Mouse (Mus musculus): Measurements from ENCODE around the gene Isg20l2.

DNA sequence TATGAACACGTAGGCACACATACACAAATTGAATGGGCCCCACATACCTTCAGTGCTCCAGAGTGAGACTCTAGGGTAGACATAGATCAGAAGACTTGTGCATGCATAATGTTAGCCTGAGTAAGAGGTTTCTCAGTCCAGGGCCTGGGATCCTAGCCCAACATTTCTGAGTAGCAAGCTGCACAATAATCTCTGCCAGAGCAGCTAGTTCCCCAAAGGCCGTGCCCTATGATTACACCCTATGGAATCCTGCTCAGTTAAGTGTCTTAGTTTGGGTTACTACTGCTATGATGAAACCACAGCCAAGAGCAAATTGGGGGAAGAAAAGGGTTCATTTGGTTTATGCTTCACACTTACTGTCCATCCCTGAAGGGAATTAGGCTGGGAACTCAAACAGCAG lies 12.4 kb downstream of the Isg20l2 start:
- TF ChIP-seq POLR2A (IDR thresholded peaks at IDR 0.05; ENCODE audit: insufficient read length, low read depth) (no peak), MAX (IDR thresholded peaks at IDR 0.05; ENCODE audit: low read depth) (no peak), E2F4 (IDR thresholded peaks at IDR 0.05; ENCODE audit: insufficient read depth) (no peak), TCF12 (IDR thresholded peaks at IDR 0.05; ENCODE audit: insufficient read depth, poor library complexity, severe bottlenecking) (no peak), USF1 (IDR thresholded peaks at IDR 0.05; ENCODE audit: low read depth) (no peak), MYOG (IDR thresholded peaks at IDR 0.05; ENCODE audit: control insufficient read depth in 1 of 3, insufficient read depth in 1 of 3, insufficient read length in 2 of 3, low read depth in 2 of 3) (no peak), SRF (IDR thresholded peaks at IDR 0.05; ENCODE audit: control insufficient read depth, insufficient read length, low read depth) (no peak), CEBPB (IDR thresholded peaks at IDR 0.05; ENCODE audit: insufficient read depth, poor library complexity, severe bottlenecking) (peak; percentile 48; the same call in 1 of the 2 replicates)
